Mouse (Mus musculus): ENCODE measurements around the gene Rin2.

- TF ChIP-seq CTCF (IDR thresholded peaks at IDR 0.05; ENCODE audit: low read depth, low read length) (no peak), GATA2 (IDR thresholded peaks at IDR 0.05; ENCODE audit: borderline replicate concordance, low read depth, low read length) (no peak), TAL1 (conservative IDR thresholded peaks at IDR 0.05; ENCODE audit: low read depth, low read length) (no peak), GATA1 (IDR thresholded peaks at IDR 0.05; ENCODE audit: borderline replicate concordance, low read length) (no peak)
Observed at GRCm38 (mm10) chr2:145686017-145686416, 11.0 kb downstream of the Rin2 start.

Data from G1E (cell line).